Mouse (Mus musculus): Measurements from ENCODE around the gene Cmip.

Cmip gene

GRCm38 (mm10) chr8:117300188-117300587 is 43.3 kb downstream of the Cmip start:
- DNase-seq = peak; percentile 93

DNA sequence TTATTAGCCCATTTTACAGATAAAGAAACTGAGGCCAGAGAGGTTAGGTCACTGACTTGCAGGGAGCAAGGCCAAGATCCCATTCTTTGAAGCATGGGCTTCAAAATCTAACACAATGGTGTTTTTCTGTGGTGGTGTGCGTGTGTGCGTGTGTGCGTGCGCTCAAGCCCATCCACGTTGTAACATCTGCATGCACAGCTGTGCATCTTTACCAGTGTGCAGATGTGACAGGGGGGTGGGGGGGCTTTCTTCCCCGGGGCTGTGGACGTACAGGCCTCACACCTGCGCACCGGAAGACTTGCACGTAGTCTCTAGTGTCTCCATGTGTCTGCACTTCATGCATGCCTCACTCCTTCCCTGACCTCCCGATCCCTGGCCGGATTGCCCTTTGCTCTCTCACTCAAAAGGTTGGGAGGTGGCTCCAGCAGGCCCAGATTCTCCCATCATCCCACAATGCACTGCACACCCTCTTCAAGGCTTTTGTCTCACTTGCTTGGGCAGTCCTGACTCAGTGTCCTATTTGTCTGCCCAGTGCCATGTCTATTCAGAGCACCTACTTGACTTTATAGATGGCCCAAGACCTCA is 44.7 kb downstream of the Cmip start:
- peak; percentile 78 for DNase-seq

DNA sequence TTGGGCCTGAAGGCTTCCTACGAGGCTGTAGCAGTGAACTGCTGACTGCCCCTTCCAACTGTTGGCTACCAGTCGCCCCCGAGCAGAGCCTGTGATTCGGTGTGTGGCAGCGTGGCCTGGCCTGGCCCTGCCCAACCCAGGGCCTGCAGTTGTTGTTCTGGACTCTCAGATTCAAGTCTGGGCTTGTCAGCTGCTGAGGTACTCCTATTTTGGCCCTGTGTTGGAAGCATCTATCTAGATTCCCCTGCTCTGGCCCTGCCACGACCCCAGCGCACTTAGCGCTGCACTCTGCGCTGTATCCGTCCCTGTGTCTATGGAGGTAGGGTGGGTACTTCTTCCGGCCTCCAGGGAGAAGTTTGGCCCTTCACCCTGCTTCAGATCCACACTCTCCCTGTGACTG is 45.2 kb downstream of the Cmip start:
- DNase-seq = no peak

DNA sequence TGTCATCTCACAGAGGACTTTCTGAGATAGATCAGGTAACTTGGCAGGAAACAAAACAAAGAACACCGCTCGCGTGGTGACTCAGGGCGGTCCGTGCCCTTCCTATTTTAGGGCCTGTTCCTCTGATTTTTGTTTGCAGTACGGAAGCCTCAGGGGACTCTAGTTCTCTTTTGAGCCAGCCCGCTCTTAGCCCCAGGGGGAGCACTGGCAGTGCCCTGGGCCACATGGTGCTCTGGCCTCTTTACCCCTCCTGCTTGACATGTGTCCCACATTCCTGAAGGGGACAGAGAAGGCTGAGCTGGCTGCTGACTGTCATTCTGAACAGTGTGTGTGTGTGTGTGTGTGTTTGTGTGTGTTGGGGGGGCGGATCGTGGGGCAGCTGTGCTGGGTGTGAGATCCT is 46.8 kb downstream of the Cmip start:
- DNase-seq = no peak

GRCm38 (mm10) chr8:117305405-117305804 is 48.5 kb downstream of the Cmip start:
- no peak for DNase-seq

DNA sequence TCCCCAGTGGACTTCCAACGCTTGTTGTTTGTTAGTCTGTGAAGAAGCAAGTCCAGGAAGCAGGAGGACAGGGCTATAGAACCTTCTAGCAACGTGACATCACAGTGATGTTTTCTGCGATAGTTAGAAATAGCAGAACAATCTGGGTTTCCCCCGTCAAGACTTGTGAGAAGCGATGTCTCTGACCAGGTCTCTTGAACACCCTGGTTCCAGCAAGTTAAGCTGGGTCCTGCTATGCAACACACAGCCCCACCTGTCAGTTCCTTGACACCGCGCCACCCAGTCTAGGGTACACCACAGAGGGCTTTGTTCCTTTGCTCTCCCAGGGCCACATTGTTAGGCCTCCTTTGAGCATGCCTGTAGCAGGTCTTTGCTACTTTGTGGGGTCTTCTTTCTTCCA is 49.9 kb downstream of the Cmip start:
- DNase-seq = no peak

DNA sequence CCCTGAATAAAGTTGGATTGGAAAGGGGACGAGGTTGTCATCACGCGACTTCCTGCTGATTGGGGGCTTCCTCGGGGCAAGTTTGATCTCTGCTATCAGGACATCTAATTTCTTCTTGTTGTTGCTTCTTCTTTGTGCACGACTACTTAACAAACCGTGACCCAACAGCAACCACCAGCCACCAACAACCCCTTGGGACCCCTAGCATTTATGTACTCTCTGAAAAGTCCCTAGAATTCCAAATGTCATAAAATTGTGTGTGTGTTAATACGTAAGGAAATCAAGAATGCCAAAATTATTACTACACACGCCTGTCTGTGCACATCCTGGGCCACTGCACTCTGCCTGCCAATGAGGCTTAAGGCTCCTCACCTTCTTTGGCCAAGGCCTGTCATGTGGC is 50.4 kb downstream of the Cmip start:
- DNase-seq = no peak

GRCm38 (mm10) chr8:117308303-117309095 is 51.6 kb downstream of the Cmip start:
- peak; percentile 96 for DNase-seq

GRCm38 (mm10) chr8:117309653-117310274 is 52.9 kb downstream of the Cmip start:
- peak; percentile 84 for DNase-seq

DNA sequence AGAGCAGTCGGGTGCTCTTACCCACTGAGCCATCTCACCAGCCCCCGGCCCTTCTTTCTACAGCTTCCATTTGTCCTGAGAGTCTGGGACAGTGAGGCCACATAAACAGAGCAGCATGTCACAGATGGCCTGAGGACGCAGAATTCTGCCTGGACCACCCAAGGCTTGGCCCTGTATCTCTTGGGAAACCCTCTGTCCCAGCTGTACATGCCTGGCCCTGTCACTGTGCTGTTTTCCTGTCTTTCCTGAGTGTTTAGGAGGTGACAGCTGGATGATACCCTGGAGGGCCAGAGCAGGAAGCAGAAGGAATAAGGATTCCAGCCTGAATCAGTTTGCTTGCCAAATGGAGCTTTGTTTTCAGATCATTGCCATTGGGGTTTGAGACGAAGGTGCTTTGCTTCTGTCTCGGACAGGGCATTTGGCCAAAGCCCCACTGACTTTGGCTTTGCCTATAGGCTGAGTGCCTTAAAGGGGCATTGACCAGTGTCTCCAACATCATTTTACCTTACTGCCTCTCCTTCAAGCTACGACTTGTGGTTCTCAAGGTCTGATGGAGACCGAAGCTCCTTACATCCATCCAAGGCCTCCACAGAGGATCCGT is 54.2 kb downstream of the Cmip start:
- no peak for DNase-seq

- DNase-seq = no peak
Observed at GRCm38 (mm10) chr8:117314308-117314953, 57.6 kb downstream of the Cmip start.

DNA sequence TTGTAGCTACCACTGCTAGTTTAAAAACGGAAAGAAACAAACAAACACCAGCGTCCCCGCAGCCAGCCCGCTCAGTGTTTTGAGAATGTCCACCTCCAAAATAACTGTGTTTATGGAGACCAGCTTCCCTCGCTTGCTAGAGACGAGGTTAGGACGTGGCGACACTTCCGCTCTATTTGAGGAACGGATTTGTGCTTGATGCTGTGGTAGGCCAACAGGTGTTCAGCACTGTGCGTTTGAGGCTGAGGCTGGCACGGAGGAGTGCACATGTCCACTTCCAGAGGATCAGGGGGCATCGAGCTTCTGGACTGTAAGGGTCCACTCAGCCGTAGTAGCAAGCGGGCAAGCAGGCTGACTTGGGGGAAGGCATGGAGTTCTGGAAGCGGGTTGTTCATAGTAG is 58.9 kb downstream of the Cmip start:
- DNase-seq = no peak

DNA sequence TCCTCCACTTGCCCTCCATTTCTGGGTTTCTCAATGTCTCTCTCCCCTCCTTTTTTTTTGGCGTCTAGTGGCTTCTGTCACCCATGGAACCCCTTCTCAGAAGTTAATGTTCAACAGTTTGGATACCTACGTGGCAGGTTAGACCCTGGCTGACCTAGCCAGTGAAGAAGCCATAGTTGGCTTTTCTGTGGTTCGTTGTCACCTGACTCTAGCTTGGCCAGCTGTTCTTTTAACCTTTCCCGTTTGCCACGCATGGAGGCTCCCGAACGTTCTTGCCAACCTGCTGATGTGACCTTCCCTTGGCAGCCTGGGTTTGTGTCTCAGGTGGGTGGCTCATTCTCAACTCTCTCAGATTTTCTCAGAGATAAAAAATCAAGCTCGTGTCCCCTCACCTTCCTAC is 60.6 kb downstream of the Cmip start:
- DNase-seq = peak; percentile 93

DNA sequence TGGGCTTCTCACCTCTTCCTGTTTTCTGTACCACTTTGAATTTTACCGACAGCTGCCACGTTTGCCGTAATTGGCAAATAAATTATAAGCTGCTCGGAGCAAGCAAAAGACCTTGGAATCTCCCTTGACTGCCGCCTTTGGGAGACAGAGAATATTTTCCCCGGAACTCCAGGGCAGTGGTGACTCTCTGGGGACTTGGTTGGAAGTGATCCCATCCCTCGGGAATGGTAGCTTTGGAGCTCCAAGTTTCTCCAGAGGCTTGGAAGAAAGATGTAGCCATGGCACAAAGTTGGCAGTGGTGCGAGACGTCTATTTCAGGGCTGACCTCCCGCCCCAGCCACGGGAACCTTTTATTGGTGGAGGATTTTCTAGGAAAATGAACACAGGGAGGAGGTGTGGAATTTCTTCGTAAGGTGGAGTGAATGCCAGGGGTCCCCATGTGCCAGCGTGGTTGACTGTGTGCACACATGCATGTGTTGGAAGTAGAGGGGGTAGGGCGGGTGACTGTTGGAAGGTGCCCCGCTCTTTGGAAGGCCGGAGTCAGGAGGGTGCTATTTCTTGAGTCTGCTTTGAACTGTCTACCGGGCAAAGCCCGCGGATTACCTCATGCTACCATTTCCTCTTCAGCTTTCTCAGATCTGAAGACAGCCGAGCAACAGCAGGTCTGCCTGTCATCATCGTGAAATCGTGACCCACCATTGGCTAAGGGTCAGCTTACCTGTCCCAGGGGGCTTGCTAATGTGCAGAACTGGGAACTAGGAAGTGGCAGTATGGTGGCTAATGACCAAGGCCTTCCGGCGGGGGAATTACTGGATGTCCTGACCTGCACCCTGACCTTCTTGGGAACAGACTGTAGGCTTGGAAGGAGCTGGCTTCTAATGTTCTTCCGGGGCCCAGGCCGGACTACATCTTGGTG is 62.3 kb downstream of the Cmip start:
- DNase-seq = no peak

DNA sequence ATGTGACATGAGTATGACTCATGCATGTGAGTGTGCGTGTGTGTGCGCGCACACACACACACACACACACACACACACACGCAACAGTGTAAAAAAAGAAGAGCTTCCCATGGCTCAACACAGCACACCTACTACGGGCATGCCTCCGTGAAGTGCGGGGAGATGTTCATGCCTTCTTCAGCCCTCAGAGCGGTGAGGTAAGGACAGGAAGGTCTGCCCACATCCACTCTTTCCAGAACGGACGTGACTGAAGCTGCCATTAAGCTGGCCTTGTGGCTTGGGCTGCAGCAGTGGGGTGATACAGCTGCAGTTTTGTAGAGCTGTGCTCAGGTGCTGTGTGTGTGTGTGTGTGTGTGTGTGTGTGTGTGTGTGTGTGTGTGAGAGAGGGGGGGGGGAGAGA is 63.8 kb downstream of the Cmip start:
- no peak for DNase-seq

DNA sequence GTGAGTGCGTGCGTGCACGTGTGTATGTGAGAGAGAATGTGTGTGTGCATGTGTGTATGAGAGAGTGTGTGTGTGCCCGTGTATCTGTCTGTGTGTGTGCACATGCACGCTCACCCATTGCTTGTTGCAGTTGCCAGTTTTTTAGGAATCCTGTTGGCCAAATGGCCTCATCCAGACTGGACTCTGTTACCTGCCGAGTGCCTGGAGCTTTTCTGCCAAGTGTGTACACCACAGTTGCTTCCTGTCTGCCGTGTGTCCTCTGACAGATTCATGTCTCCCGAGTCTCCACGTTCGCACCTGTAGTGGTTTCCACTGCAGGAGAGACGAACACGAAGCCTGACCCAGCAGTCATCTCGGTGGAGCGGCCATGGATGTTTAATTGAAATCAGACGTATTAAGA is 64.4 kb downstream of the Cmip start:
- peak; percentile 70 for DNase-seq

DNA sequence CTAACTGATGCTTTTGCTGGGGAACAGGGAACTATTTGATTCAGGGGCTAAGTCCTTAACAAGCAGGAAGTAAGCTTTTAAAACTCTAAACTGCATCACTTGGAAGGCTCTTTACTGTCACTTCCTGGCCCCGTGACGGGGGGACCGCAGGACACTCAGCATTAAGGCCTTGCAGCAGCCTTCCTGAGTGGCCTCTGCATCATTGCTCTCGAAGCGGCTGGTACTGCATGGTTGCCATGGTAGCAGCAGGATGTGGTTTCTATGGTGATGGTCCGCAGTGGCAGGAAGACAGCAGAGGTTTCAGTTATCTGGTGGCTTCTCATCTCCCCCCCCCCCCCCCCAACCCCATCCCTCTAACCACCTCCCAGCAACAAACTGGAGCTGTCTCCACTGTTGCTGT is 65.2 kb downstream of the Cmip start:
- no peak for DNase-seq

DNA sequence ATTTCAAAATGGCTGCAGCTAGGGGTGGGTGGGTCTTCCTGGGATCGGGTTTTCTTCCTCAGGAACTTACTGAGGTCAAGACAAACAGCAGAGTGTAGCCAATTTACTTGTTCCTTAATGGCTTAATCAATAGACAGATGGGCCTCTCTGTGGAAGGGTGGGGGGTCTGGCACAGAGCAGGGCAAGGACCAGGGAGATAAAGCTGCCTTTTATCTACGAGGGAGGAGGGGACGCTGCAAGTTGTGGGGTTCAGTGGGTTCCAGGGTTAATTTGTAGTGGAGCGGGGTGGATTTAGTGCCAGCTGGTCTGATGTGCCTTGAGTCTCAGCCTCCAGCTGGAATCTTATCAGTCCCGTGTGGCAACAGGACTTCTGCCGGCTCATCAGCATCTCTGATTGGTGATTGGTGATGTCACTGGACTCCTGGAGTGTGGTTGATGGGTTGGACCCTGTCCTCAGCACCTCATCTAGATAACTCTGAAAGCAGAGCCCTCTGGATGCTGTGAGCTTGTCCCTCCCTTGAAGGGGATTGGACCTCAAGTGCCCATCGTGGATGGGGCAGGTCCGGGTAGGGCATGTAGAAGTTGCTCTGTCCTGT is 65.9 kb downstream of the Cmip start:
- no peak for DNase-seq

- peak; percentile 84 for DNase-seq
Observed at GRCm38 (mm10) chr8:117324821-117325220, 68.0 kb downstream of the Cmip start.

DNA sequence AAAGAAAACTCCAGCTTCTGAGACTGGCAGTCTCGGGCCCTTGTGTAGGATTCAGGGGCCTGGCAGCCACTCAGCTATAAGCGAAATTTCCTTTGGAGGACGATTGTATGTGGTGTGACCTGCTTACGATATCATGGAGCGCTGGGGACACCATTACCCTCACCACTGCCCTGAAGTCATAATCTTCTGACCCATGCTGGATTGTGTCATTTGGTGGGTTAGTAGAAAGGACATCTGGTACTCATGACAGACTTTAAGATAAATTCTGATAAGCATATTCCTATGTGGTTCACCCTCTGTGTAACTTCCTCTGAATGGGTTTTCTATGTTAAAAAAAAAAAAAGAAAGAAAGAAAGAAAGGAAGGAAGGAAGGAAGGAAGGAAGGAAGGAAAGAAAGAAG is 69.9 kb downstream of the Cmip start:
- no peak for DNase-seq

- peak; percentile 88 for DNase-seq
Observed at GRCm38 (mm10) chr8:117327385-117327837, 70.5 kb downstream of the Cmip start.

DNA sequence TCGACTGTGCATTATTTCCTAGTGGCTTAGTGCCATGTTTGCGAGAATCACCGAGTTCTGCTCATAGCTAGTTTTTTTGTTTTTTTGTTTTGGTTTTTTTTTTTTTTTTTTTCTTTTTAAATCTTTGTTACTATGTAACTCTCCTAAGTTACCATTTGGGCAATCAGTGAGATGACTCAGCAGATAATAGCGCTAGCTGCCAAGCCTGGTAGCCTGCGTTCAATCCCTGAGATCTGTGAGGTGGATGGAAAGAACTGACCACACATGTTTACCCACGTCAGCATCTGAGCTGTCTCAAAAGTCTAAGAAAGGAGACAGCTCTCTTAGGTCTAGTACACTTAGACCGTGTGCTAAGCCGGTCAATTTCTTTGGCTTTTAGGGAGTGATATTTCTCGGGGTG is 71.9 kb downstream of the Cmip start:
- peak; percentile 80 for DNase-seq
